Mouse (Mus musculus) thymus, adult 2 months (tissue): ENCODE results near the gene Abcb7. TPM values are rescaled to one million over a fixed set of nuclear protein-coding genes. Genes with fewer than 3 reads are reported as not detected.

Source experiments
- DNase-seq: peaks from one replicate; pipeline ENCODE4 v3.0.0; 2021
- H3K27ac ChIP-seq: fragments of 200-500 bp; 2 replicates; pipeline ENCODE4 v1.5.1; 2012; ENCODE audit warnings: low read length, control low read depth; ENCODE audit not compliant: control insufficient read depth, insufficient read depth
- H3K27me3 ChIP-seq: fragments of 200-500 bp; 2 replicates; pipeline ENCODE4 v1.6.1; 2012; ENCODE audit warnings: mild to moderate bottlenecking, low read length, moderate library complexity, mixed read lengths; ENCODE audit not compliant: control insufficient read depth, insufficient read depth
- H3K36me3 ChIP-seq: fragments of 200-500 bp; 2 replicates; pipeline ENCODE4 v1.6.1; 2012; ENCODE audit warnings: mild to moderate bottlenecking, low read length, moderate library complexity; ENCODE audit not compliant: control insufficient read depth, insufficient read depth
- H3K4me1 ChIP-seq: fragments of 200-500 bp; replicated peaks from 2 replicates; pipeline ENCODE4 v1.6.1; 2012; ENCODE audit warnings: low read length; ENCODE audit not compliant: control insufficient read depth, insufficient read depth
- H3K4me3 ChIP-seq: fragments of 200-500 bp; 2 replicates; pipeline ENCODE4 v1.5.1; 2012; ENCODE audit warnings: mild to moderate bottlenecking, low read length, control low read depth, moderate library complexity; ENCODE audit not compliant: control insufficient read depth, insufficient read depth
- CTCF ChIP-seq: fragments of 200-500 bp; IDR thresholded peaks from 2 replicates; pipeline ENCODE4 v1.5.1; 2012; ENCODE audit warnings: mild to moderate bottlenecking, control low read depth, low read length, moderate library complexity, borderline replicate concordance; ENCODE audit not compliant: control insufficient read depth, poor library complexity, insufficient read depth; ENCODE audit errors: extremely low read depth
- POLR2A ChIP-seq: fragments of 200-500 bp; IDR thresholded peaks from 2 replicates; pipeline ENCODE4 v1.6.1; 2012; ENCODE audit warnings: mild to moderate bottlenecking, low read length, control low read depth, moderate library complexity; ENCODE audit not compliant: control insufficient read depth, poor library complexity, insufficient read depth; ENCODE audit errors: extremely low read depth
- WGBS: fragments of 180-500 bp; shearing (Covaris S2); methylation state at CpG from one replicate; pipeline ENCODE4 v1.1.7; 2018; 5-methylcytosine and 5-hydroxymethylcytosine counted together
- polyA plus RNA-seq: library from polyadenylated mRNA; depleted of rRNA; stranded (reverse); fragments of >200 nt; gene quantifications from 2 replicates; pipeline ENCODE4 v1.2.3, GENCODE M21; 2012; rRNA removed

The Abcb7 gene
- polyA plus RNA-seq, 1 experiment: 6.6 TPM

DNA sequence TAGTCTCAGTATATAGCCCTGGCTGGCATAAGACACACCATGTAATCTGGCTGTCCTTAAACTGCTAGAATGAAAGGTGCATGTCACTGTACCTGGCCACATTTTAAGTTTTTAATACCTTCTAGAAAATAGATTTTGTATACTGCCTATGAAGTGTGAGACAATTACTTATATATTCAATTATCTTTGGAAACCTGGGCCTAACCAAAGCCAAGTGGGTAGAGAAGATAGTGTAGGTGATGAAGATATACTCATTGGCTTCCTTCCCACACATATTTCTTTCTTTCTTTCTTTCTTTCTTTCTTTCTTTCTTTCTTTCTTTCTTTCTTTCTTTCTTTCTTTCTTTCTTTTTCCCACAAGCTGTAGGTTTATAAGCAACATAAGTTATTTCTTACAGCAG, 121.9 kb downstream of the Abcb7 start:
- H3K36me3 ChIP-seq: no peaks in the 10 kb centered on the region
- H3K27ac ChIP-seq: no peak overlapping the region
- TF ChIP-seq POLR2A (no peak), CTCF (no peak)
- no peaks in the 10 kb centered on the region for H3K27me3 ChIP-seq
- DNase-seq: no peak
- no peaks in the 10 kb centered on the region for H3K4me1 ChIP-seq
- H3K4me3 ChIP-seq: no peak overlapping the region

DNA sequence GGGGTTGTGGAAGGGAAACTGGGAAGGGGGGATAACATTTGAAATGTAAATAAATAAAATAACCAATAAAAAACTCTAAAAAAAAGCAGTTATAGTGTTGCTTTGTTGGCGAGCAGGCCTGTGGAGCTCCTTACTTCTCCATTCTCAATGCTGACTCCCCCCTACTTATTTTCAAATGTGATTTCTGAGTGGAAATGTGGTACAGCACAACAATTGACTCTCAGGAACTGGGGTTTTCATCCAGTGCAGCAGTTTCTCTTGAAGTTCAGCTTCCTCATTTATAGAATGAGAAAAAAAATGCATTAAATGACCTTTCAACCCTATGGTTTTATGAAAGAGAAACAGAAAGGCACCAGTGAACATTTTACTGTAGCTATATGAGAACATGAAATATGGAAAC, 133.8 kb downstream of the Abcb7 start:
- no peaks in the 10 kb centered on the region for H3K36me3 ChIP-seq
- no peak for DNase-seq

DNA sequence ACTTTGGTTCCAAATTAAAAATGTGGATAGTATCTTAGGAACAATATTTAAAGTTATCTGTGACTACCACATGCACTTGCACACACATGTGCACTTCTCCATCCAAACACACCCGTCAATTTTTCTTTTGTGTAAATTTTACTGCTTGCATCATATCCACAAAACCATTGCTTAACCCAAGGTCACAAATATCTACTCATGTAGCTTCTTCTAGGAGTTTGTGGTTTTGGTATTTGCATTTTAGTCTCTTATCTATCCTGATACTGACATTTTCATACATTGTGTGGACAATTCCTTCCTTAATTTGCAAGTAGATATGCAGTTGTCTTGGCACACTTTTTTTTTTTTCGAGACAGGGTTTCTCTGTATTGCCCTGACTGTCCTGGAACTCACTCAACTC, 149.3 kb downstream of the Abcb7 start:
- WGBS: 78% methylated on average over 2 of the region's 2 CpGs
- H3K4me1 ChIP-seq: no peaks in the 10 kb centered on the region
- DNase-seq: no peak

More for the DNA sequence above, 133.8 kb downstream of the Abcb7 start:
- Histone ChIP-seq H3K4me3 (no peak overlapping the region), H3K4me1 (no peaks in the 10 kb centered on the region), H3K27me3 (no peaks in the 10 kb centered on the region), H3K27ac (no peak overlapping the region)
- TF ChIP-seq CTCF: no peak
- TF ChIP-seq POLR2A: no peak
- WGBS: 94% methylated on average over 1 of the region's 1 CpGs

DNA sequence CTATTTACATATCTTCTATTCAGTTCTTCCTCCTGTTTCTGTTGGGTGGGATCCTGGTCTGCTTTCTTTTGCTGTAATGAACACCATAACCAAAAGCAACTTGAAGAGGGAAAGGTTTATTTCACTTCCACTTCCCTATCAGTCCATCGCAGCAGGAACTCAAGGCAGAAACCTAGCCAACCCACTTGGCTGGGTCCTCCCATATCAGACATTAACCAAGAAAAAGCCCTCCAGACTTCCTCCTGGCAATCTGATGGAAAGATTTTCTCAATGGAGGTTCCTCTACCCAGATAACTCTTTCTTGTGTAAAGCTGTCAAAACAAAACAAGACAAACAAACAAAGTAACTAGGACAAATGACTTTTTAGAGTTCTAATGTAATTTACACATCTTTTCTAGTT, 151.2 kb downstream of the Abcb7 start:
- Histone ChIP-seq H3K27ac (no peak overlapping the region), H3K36me3 (no peaks in the 10 kb centered on the region), H3K4me1 (no peaks in the 10 kb centered on the region), H3K27me3 (no peaks in the 10 kb centered on the region), H3K4me3 (no peak overlapping the region)
- 29% methylated on average over 1 of the region's 1 CpGs for WGBS
- no peak for TF ChIP-seq CTCF
- TF ChIP-seq POLR2A: no peak
- no peak for DNase-seq

More for the DNA sequence above, 149.3 kb downstream of the Abcb7 start:
- TF ChIP-seq CTCF (no peak), POLR2A (no peak)
- Histone ChIP-seq H3K27me3 (no peaks in the 10 kb centered on the region), H3K4me3 (no peak overlapping the region), H3K36me3 (no peaks in the 10 kb centered on the region), H3K27ac (no peak overlapping the region)

DNA sequence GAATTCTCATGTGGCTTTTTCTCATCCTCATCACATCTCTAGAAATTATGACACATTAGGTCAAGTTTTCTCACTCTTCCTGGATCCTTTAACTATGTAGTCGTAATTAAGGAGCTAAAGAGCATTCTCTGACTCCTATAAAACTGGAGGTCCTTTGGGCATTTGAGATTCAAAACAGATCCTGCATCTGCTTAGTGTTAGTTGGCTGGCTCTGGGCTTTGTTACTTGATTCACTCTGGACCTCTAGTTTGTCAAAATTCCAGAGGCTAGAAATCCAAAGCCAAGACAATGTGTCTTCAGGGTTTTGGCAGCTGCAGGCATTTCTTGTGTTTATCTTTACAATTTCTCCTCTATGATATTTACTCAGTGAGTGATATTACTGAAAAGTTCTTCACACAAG, 157.1 kb downstream of the Abcb7 start:
- 96% methylated on average over 1 of the region's 1 CpGs for WGBS

More for the DNA sequence above, 157.1 kb downstream of the Abcb7 start:
- DNase-seq: no peak
- H3K36me3 ChIP-seq: no peaks in the 10 kb centered on the region
- no peak overlapping the region for H3K27ac ChIP-seq
- H3K4me1 ChIP-seq: no peaks in the 10 kb centered on the region
- TF ChIP-seq POLR2A (no peak), CTCF (no peak)
- no peak overlapping the region for H3K4me3 ChIP-seq
- no peaks in the 10 kb centered on the region for H3K27me3 ChIP-seq

Other genes starting within 250 kb of the Abcb7 start
- 0.03 and 0.06 TPM in 2 replicates for gene Nexmif, start 212.7 kb downstream of the Abcb7 start, polyA plus RNA-seq
- gene Uprt, start 69.0 kb upstream of the Abcb7 start, polyA plus RNA-seq: 4.8 and 5.0 TPM in 2 replicates